Mouse (Mus musculus) embryonic facial prominence, embryonic 14.5 days (tissue): ENCODE data around the gene Asf1a. TPM values are rescaled to one million over a fixed set of nuclear protein-coding genes. Genes with fewer than 3 reads are reported as not detected.

ENCODE experiments used
- polyA plus RNA-seq: library from polyadenylated mRNA; unstranded; fragments of >200 nt; fragmentation: Nextera tagmentation; extraction: Ambion mirVana; gene quantifications from 2 replicates; pipeline ENCODE4 v1.2.1, GENCODE M21; 2014

The Asf1a gene
- polyA plus RNA-seq, 1 experiment from 2014 or later: 102 TPM

Other genes starting within 250 kb of the Asf1a start
- gene Cep85l, start 216.8 kb upstream of the Asf1a start, polyA plus RNA-seq: 6.9 and 7.3 TPM in 2 replicates
- gene Mcm9, start 33.7 kb downstream of the Asf1a start, polyA plus RNA-seq: 9.6 and 12.7 TPM in 2 replicates
- gene Fam184a, start 154.4 kb downstream of the Asf1a start, polyA plus RNA-seq: 4.3 and 5.4 TPM in 2 replicates